Mouse (Mus musculus) E14TG2a.4 (cell line): ENCODE data around the gene Ptprm.
A peak's percentile ranks its signal among the peaks of the same experiment; 100 is the strongest.

Experiments
- CTCF ChIP-seq: conservative IDR thresholded peaks from 2 replicates; pipeline ENCODE4 v1.5.1; 2014; ENCODE audit warnings: low read length
- NANOG ChIP-seq: IDR thresholded peaks from 2 replicates; pipeline ENCODE4 v1.6.1; 2014; ENCODE audit warnings: borderline replicate concordance, low read length, mixed read lengths
- POU5F1 ChIP-seq: IDR thresholded peaks from 2 replicates; pipeline ENCODE4 v1.6.1; 2014; ENCODE audit warnings: low read length, borderline replicate concordance

DNA sequence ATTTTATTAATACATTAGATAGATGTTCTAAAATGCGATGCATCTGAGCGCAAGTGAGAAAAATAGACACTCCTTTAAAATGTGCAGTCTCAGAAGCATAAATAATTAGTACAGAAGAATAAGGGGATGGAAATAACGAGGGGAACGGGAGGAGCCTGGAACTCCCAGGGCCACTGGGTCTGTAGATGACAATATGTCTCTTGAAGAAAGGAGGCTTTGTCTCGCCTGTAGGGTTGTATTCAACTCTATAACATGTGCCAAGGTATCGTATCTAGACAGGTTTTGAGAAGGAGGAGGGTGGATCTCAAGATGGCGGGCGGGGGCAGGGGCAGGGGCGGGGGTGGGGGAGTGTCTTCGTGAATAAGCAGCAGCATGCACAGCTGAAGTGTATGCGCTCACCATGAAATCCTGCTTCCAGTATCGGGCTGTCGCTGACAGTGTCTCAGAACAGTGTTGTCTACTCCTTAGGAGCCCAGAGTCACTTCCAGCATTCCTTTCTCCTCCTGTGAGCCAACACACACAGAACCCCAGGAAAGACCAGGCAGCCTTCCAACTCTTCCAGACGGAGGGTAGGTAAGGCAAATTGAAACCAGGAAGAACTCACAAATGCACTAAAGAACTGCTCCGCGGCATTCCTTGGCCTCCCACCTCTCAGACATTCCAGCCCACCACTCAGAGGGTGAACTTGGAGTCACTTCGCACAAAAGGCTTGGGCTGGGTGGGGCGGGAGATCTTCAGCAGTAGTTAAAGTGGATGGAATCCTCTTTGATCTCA, 50.7 kb downstream of the Ptprm start:
- no peak for TF ChIP-seq CTCF
- no peak for TF ChIP-seq POU5F1
- 0 out of 2 replicates have a peak, but pooled peaks have one; percentile 9 for TF ChIP-seq NANOG
